Mouse (Mus musculus): ENCODE results near the gene Fam19a4. TPM values are rescaled to one million over a fixed set of nuclear protein-coding genes. Genes with fewer than 3 reads are reported as not detected.

Gene Fam19a4
- polyA plus RNA-seq, 1 experiment, result not detected

DNA sequence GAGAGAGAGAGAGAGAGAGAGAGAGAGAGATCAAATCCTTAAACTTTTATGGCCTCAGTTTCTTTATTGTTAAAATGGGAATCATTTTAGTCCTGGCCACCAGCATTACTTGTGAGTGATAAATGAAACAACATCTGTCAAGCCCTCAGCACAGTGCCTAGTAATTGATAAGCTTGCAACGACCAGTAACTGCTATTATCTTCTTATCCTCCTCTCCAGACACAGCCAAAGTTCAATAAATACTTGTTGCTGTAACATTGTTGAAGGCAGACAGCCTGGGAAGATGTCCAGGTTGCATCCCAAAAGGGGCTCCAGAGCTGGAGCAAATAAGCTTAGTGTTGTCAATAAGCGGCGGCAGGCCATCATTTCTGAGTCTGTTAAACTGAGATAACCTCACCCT is 257.2 kb downstream of the Fam19a4 start:
- TF ChIP-seq POLR2A (IDR thresholded peaks at IDR 0.05; ENCODE audit: borderline replicate concordance, low read depth, low read length) (no peak), CTCF (IDR thresholded peaks at IDR 0.05; ENCODE audit: low read depth, low read length) (no peak)
- Histone ChIP-seq H3K4me1 (ENCODE audit: control insufficient read depth, insufficient read depth, low read length) (no peaks in the 10 kb centered on the region), H3K4me3 (ENCODE audit: insufficient read depth, low read length) (no peak overlapping the region), H3K27ac (ENCODE audit: insufficient read depth, low read depth, low read length) (no peak overlapping the region)

DNA sequence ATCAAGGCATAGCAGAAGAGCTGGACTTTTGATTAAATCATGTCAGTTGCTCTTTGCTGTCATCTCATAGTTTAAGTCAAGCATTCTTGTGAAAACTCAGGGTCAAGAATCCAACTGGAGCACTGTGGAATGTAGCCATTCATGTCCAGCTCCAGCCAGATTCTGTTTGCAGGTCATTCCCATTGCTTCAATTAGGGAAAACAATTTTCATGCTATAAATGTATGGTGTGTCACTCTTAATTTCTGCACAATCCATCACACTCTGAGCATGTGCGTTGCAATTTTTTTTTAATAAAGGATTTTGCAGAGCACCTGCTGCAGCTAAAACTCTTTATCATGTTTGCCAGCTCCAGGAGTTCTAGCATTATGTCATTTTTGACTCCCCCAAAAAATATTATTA is 261.5 kb downstream of the Fam19a4 start:
- no peak for TF ChIP-seq POLR2A (IDR thresholded peaks at IDR 0.05; ENCODE audit: borderline replicate concordance, low read depth, low read length)
- no peak for TF ChIP-seq CTCF (IDR thresholded peaks at IDR 0.05; ENCODE audit: low read depth, low read length)
- no peaks in the 10 kb centered on the region for H3K4me1 ChIP-seq (ENCODE audit: control insufficient read depth, insufficient read depth, low read length)
- no peak overlapping the region for H3K27ac ChIP-seq (ENCODE audit: insufficient read depth, low read depth, low read length)
- no peak overlapping the region for H3K4me3 ChIP-seq (ENCODE audit: insufficient read depth, low read length)

DNA sequence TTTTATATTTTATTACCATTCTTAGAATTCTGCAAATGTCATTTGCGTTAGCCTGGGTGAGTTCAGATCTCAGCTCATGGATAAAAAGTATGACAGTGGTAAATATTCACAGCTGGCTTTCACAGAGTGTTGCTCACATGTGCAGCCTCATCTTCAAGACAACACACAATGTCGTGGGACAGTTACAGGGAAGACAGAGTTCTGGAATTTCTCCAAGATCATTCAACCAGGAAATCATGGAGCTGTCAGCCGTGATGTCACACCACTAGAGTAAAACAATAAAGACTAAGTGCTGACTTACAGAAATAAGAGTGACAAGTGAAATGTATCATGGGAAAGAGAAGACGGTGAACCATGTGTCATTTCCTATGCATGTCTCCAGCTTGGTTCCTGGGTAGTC is 262.8 kb downstream of the Fam19a4 start:
- TF ChIP-seq POLR2A (IDR thresholded peaks at IDR 0.05; ENCODE audit: borderline replicate concordance, low read depth, low read length), result no peak
- Histone ChIP-seq H3K4me1 (ENCODE audit: control insufficient read depth, insufficient read depth, low read length) (no peaks in the 10 kb centered on the region), H3K4me3 (ENCODE audit: insufficient read depth, low read length) (no peak overlapping the region)

More for the DNA sequence above, 262.8 kb downstream of the Fam19a4 start:
- no peak overlapping the region for H3K27ac ChIP-seq (ENCODE audit: insufficient read depth, low read depth, low read length)

Other genes starting within 250 kb of the Fam19a4 start
- 14.4 and 16.3 TPM in 2 replicates for gene Eogt, start 88.8 kb upstream of the Fam19a4 start, polyA plus RNA-seq (2012; ENCODE audit: insufficient read depth, insufficient read length, missing spikeins)
- gene Tmf1, start 118.7 kb upstream of the Fam19a4 start, polyA plus RNA-seq (2012; ENCODE audit: insufficient read depth, insufficient read length, missing spikeins), result 67.5 and 69.8 TPM in 2 replicates
- 36.9 and 38.7 TPM in 2 replicates for gene Uba3, start 145.2 kb upstream of the Fam19a4 start, polyA plus RNA-seq (2012; ENCODE audit: insufficient read depth, insufficient read length, missing spikeins)
- gene Arl6ip5, start 150.3 kb upstream of the Fam19a4 start, polyA plus RNA-seq (2012; ENCODE audit: insufficient read depth, insufficient read length, missing spikeins), result 169 and 170 TPM in 2 replicates
- gene Lmod3, start 192.3 kb upstream of the Fam19a4 start, polyA plus RNA-seq (2012; ENCODE audit: insufficient read depth, insufficient read length, missing spikeins), result not detected in 2 replicates